Mouse (Mus musculus): ENCODE data around the gene Il16.

The Il16 gene

GRCm38 (mm10) chr7:83745413-83746106 lies at the start of gene Il16:
Gene Il16, minus strand, starts transcription at chr7:83745726.
- no peak for DNase-seq (ENCODE audit: low spot score)

- DNase-seq (ENCODE audit: low spot score), result no peak
These were observed 49.2 kb upstream of the Il16 start, which contains the start of gene Cfap161 for GRCm38 (mm10) chr7:83794705-83795104. Gene Cfap161, minus strand, starts transcription at chr7:83794880.

- no peak for DNase-seq (ENCODE audit: low spot score)
These were observed 48.6 kb upstream of the Il16 start for GRCm38 (mm10) chr7:83794006-83794683.

GRCm38 (mm10) chr7:83780881-83781280 lies 35.4 kb upstream of the Il16 start:
- DNase-seq (ENCODE audit: low spot score), result no peak

GRCm38 (mm10) chr7:83780026-83780425 lies 34.5 kb upstream of the Il16 start:
- no peak for DNase-seq (ENCODE audit: low spot score)

GRCm38 (mm10) chr7:83779028-83779427 lies 33.5 kb upstream of the Il16 start:
- DNase-seq (ENCODE audit: low spot score), result no peak

- DNase-seq (ENCODE audit: low spot score), result no peak
These were observed 33.0 kb upstream of the Il16 start for GRCm38 (mm10) chr7:83778516-83778915.

- peak; percentile 57 for DNase-seq (ENCODE audit: low spot score)
These were observed 29.2 kb upstream of the Il16 start for GRCm38 (mm10) chr7:83774721-83775120.

GRCm38 (mm10) chr7:83763674-83764073 lies 18.1 kb upstream of the Il16 start:
- DNase-seq (ENCODE audit: low spot score), result no peak

GRCm38 (mm10) chr7:83762336-83762735 lies 16.8 kb upstream of the Il16 start:
- DNase-seq (ENCODE audit: low spot score), result no peak

GRCm38 (mm10) chr7:83751055-83751454 lies 5.5 kb upstream of the Il16 start:
- DNase-seq (ENCODE audit: low spot score), result no peak

- DNase-seq (ENCODE audit: low spot score), result no peak
These were observed 2.9 kb upstream of the Il16 start for GRCm38 (mm10) chr7:83748405-83748804.

- DNase-seq (ENCODE audit: low spot score), result no peak
These were observed 671 bp upstream of the Il16 start for GRCm38 (mm10) chr7:83746107-83746687.

GRCm38 (mm10) chr7:83745065-83745412 lies 487 bp downstream of the Il16 start:
- DNase-seq (ENCODE audit: low spot score), result no peak

- DNase-seq (ENCODE audit: low spot score), result no peak
These were observed 1.3 kb downstream of the Il16 start for GRCm38 (mm10) chr7:83744250-83744649.

- no peak for DNase-seq (ENCODE audit: low spot score)
These were observed 2.8 kb downstream of the Il16 start for GRCm38 (mm10) chr7:83742690-83743089.

GRCm38 (mm10) chr7:83742026-83742425 lies 3.5 kb downstream of the Il16 start:
- no peak for DNase-seq (ENCODE audit: low spot score)

- no peak for DNase-seq (ENCODE audit: low spot score)
These were observed 5.7 kb downstream of the Il16 start for GRCm38 (mm10) chr7:83739680-83740310.

GRCm38 (mm10) chr7:83738623-83739462 lies 6.7 kb downstream of the Il16 start:
- DNase-seq (ENCODE audit: low spot score), result no peak

GRCm38 (mm10) chr7:83737914-83738490 lies 7.5 kb downstream of the Il16 start:
- no peak for DNase-seq (ENCODE audit: low spot score)

- DNase-seq (ENCODE audit: low spot score), result no peak
These were observed 9.0 kb downstream of the Il16 start for GRCm38 (mm10) chr7:83736341-83737115.

Measured in layer of hippocampus, adult 11-12 months (tissue).